Mouse (Mus musculus) right cerebral cortex, adult 18-20 months (tissue): ENCODE measurements around the gene Nr1d2.
A peak's percentile ranks its signal among the peaks of the same experiment; 100 is the strongest.
"Not testable (repeated sequence)": the region's sequence is repeated elsewhere in the genome, so short reads cannot be mapped to it uniquely, and the experiment has no call there.

Source experiments
- DNase-seq: peaks from one replicate; pipeline ENCODE4 v3.0.0; 2022; ENCODE audit warnings: mixed read lengths

The Nr1d2 gene

GRCm38 (mm10) chr14:18238750-18239731 lies at the start of gene Nr1d2:
Gene Nr1d2 (minus strand): TSS chr14:18239127.
- DNase-seq: peak; percentile 98

- no peak for DNase-seq
These were observed 48.5 kb upstream of the Nr1d2 start for GRCm38 (mm10) chr14:18287391-18287790.

- DNase-seq: no peak
These were observed 47.5 kb upstream of the Nr1d2 start for GRCm38 (mm10) chr14:18286441-18286840.

GRCm38 (mm10) chr14:18285476-18285875 lies 46.5 kb upstream of the Nr1d2 start:
- DNase-seq: no peak

- DNase-seq: no peak
These were observed 45.7 kb upstream of the Nr1d2 start for GRCm38 (mm10) chr14:18284581-18284980.

- DNase-seq: peak; percentile 40
These were observed 41.4 kb upstream of the Nr1d2 start for GRCm38 (mm10) chr14:18280375-18280774.

GRCm38 (mm10) chr14:18274526-18274925 lies 35.6 kb upstream of the Nr1d2 start:
- DNase-seq: no peak

- no peak for DNase-seq
These were observed 32.7 kb upstream of the Nr1d2 start for GRCm38 (mm10) chr14:18271666-18272065.

GRCm38 (mm10) chr14:18270529-18271441 lies 31.9 kb upstream of the Nr1d2 start, which contains the start of the genes Nkiras1 and Rpl15:
Gene Nkiras1 (plus strand): TSS chr14:18271136.
Gene Rpl15 (minus strand): TSS chr14:18271391.
- DNase-seq: peak; percentile 100

GRCm38 (mm10) chr14:18269947-18270528 lies 31.1 kb upstream of the Nr1d2 start:
- not testable (repeated sequence) for DNase-seq

GRCm38 (mm10) chr14:18263427-18263826 lies 24.5 kb upstream of the Nr1d2 start:
- DNase-seq: peak; percentile 51

GRCm38 (mm10) chr14:18261203-18261602 lies 22.3 kb upstream of the Nr1d2 start:
- DNase-seq: no peak

GRCm38 (mm10) chr14:18242638-18243130 lies 3.8 kb upstream of the Nr1d2 start:
- DNase-seq: no peak

- no peak for DNase-seq
These were observed 2.9 kb upstream of the Nr1d2 start for GRCm38 (mm10) chr14:18241786-18242185.

- DNase-seq: no peak
These were observed 1.2 kb upstream of the Nr1d2 start for GRCm38 (mm10) chr14:18240132-18240531.

- peak; percentile 97 for DNase-seq
These were observed 687 bp downstream of the Nr1d2 start for GRCm38 (mm10) chr14:18238131-18238749.

GRCm38 (mm10) chr14:18237381-18237780 lies 1.5 kb downstream of the Nr1d2 start:
- DNase-seq: no peak

- not testable (repeated sequence) for DNase-seq
These were observed 2.3 kb downstream of the Nr1d2 start for GRCm38 (mm10) chr14:18236496-18237235.

GRCm38 (mm10) chr14:18233981-18234960 lies 4.7 kb downstream of the Nr1d2 start:
- no peak for DNase-seq

GRCm38 (mm10) chr14:18233076-18233475 lies 5.9 kb downstream of the Nr1d2 start:
- no peak for DNase-seq
